Mouse (Mus musculus): Measurements from ENCODE around the gene Snrpb.
A peak's percentile ranks its signal among the peaks of the same experiment; 100 is the strongest.

The Snrpb gene

DNA sequence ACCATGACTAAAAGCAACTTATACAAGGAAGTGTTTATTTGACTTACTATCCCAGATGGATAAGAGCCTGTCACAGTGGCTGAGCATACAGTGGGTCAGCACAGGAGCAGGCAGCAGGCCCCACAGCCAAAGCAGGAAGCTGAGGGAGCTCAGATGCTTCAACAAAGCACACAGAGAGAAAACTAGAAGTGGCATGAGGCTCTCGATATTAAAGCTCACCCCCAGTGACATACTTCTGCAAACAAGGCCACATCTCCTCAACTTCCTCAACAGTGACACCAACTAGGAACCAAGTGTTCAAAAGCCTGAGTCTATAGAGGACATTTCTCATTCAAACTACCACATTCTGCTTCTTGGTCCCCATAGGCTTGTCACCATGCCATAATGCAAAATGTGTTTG is 49.5 kb downstream of the Snrpb start:
- peak; percentile 31 for DNase-seq (ENCODE audit: low read depth)

DNA sequence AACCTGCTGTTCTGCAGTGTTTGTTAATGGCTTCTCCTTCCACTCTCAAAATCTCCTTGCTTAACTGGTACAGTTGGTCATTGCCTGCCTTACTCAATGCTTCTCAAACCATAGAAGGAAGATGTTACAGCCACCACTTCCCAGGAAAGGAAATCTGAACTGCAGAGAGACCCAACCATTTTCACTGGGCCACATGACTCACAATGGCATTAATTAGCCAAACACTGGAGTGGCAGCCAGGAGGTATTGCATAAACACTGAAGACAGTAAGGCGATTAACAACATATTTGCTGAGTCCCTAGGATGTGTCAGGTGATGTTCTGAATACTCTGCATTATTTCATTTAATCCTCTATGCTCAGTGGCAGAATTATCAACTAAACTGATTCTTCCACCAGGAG is 53.1 kb downstream of the Snrpb start:
- DNase-seq (ENCODE audit: low read depth), result peak; percentile 75

- no peak for DNase-seq (ENCODE audit: low read depth)
These were observed 53.7 kb downstream of the Snrpb start for GRCm38 (mm10) chr2:130125279-130126059.
